Mouse (Mus musculus): Measurements from ENCODE around the gene Gm20388. TPM values are rescaled to one million over a fixed set of nuclear protein-coding genes. Genes with fewer than 3 reads are reported as not detected.
A peak's percentile ranks its signal among the peaks of the same experiment; 100 is the strongest.
"Not testable (repeated sequence)": the region's sequence is repeated elsewhere in the genome, so short reads cannot be mapped to it uniquely, and the experiment has no call there.

Gm20388 gene
- polyA plus RNA-seq, 1 experiment from 2014 or later = not detected

DNA sequence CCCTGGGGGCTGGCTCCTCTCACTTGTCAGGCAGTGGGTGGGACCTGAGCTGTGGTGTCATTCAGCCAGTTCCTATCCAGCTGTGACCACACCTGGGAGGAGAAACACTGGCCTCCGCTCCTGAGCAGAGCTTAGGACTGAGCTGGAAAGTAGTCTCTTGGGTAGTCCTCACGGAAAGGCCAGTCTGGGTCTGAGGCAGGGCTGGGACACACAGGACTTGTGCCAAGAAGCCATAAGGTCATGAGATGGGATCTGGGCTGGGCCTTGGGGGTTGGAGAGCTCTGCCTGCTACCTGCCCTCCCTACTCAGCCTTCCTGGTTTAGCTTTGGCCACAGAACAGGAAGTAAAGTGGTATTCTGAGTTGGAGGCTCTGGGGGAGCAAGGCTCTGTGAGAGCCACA lies 2716.3 kb downstream of the Gm20388 start:
- no peak; the same call in 1 of the 2 replicates for ATAC-seq (ENCODE audit: low read depth)
- no peak overlapping the region for H3K4me3 ChIP-seq (replicated peaks)
- no peak for DNase-seq
- H3K4me1 ChIP-seq (replicated peaks) = peaks cover 11% of the 10 kb centered on the region; the same call in 1 of the 2 replicates
- H3K36me3 ChIP-seq = peaks cover 26% of the 10 kb centered on the region
- peaks cover 8% of the 10 kb centered on the region; the same call in 1 of the 2 replicates for H3K27me3 ChIP-seq
- WGBS (ENCODE audit: insufficient replicate concordance) = 81% methylated on average over 2 of the region's 2 CpGs
- H3K9ac ChIP-seq = no peak overlapping the region
- H3K27ac ChIP-seq = 0 out of 2 replicates have a peak overlapping the region, but pooled peaks have one; percentile 4
- no peak overlapping the region for H3K4me2 ChIP-seq
- H3K9me3 ChIP-seq (replicated peaks) = no peaks in the 10 kb centered on the region

DNA sequence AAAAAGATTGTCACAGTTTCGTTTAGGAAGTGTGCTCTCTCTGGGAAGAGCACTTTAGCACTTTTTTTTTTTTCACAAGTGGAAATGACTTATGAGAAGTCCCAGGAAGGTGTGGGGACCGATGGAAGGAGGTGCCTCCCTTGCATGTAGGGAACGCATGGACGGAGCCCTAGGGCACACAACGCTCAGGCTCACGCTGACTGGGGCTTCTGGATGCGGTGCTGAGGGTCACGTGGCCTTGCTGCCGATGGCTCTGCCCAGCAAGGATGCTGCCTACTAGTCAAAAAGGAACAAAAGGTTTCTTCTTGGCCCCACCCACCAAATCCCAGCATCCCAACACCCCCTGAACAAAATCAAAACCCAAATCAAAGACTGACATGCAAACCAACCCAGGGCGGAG lies 2718.7 kb downstream of the Gm20388 start:
- Histone ChIP-seq H3K9ac (no peak overlapping the region), H3K36me3 (peaks cover 49% of the 10 kb centered on the region), H3K27ac (no peak overlapping the region), H3K9me3 (replicated peaks) (no peaks in the 10 kb centered on the region), H3K27me3 (0 out of 2 replicates have a peak, but pooled peaks cover 2% of the 10 kb centered on the region), H3K4me1 (replicated peaks) (peaks cover 11% of the 10 kb centered on the region; the same call in 1 of the 2 replicates), H3K4me3 (replicated peaks) (no peak overlapping the region), H3K4me2 (no peak overlapping the region)
- 78% methylated on average over 10 of the region's 10 CpGs for WGBS (ENCODE audit: insufficient replicate concordance)
- ATAC-seq (ENCODE audit: low read depth) (no peak), DNase-seq (no peak)

- H3K27me3 ChIP-seq = 0 out of 2 replicates have a peak, but pooled peaks cover 2% of the 10 kb centered on the region
- 77% methylated on average over 22 of the region's 22 CpGs for WGBS (ENCODE audit: insufficient replicate concordance)
- no peak overlapping the region for H3K9ac ChIP-seq
These were observed 2720.1 kb downstream of the Gm20388 start for GRCm38 (mm10) chr8:122630696-122631095.

DNA sequence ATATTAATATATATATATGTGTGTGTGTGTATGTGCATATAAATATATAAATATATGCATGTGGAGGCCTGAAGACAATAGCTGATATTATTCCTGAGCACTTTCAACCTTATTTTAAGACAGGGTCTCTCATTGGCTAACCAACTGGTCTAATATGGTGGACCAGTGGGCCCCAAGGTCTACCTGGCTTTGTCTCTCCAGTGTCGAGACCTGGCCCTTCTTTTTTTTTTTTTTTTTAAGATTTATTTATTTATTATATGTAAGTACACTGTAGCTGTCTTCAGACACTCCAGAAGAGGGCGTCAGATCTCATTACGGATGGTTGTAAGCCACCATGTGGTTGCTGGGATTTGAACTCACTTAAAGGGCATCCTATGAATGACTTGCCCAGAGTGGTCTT lies 2721.5 kb downstream of the Gm20388 start:
- peaks cover 29% of the 10 kb centered on the region for H3K4me1 ChIP-seq (replicated peaks)
- H3K36me3 ChIP-seq = peaks cover 72% of the 10 kb centered on the region
- not testable (repeated sequence) for H3K27ac ChIP-seq; H3K9ac ChIP-seq; H3K4me2 ChIP-seq; ATAC-seq (ENCODE audit: low read depth); DNase-seq; H3K4me3 ChIP-seq (replicated peaks); H3K9me3 ChIP-seq (replicated peaks); H3K27me3 ChIP-seq
- 64% methylated on average over 3 of the region's 3 CpGs for WGBS (ENCODE audit: insufficient replicate concordance)

More at GRCm38 (mm10) chr8:122630696-122631095, 2720.1 kb downstream of the Gm20388 start:
- ATAC-seq (ENCODE audit: low read depth) (no peak), DNase-seq (no peak)
- Histone ChIP-seq H3K36me3 (peaks cover 62% of the 10 kb centered on the region), H3K4me2 (no peak overlapping the region), H3K27ac (no peak overlapping the region), H3K4me1 (replicated peaks) (peaks cover 20% of the 10 kb centered on the region), H3K4me3 (replicated peaks) (no peak overlapping the region), H3K9me3 (replicated peaks) (no peaks in the 10 kb centered on the region)

DNA sequence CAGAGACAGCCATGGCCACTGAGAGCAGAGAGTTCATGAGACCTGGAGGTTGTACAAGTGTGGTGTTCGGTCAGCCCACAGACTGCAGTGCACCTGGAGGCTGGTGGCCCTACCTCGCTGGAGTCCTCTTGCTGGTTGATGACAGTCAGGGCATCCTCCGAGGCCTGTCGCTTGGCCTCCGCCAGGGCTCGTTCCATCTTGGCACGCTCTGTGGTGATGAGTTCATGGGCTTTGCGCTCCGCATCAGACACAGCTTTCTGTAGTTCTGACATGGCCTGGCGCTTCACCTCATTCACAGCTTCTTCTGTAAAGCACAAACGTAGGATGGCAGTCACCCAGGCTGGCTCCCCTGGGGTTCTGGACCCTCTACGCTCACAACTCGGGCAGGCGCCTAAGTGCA lies 2722.6 kb downstream of the Gm20388 start:
- H3K36me3 ChIP-seq = peaks cover 80% of the 10 kb centered on the region
- 90% methylated on average over 14 of the region's 14 CpGs for WGBS (ENCODE audit: insufficient replicate concordance)

DNA sequence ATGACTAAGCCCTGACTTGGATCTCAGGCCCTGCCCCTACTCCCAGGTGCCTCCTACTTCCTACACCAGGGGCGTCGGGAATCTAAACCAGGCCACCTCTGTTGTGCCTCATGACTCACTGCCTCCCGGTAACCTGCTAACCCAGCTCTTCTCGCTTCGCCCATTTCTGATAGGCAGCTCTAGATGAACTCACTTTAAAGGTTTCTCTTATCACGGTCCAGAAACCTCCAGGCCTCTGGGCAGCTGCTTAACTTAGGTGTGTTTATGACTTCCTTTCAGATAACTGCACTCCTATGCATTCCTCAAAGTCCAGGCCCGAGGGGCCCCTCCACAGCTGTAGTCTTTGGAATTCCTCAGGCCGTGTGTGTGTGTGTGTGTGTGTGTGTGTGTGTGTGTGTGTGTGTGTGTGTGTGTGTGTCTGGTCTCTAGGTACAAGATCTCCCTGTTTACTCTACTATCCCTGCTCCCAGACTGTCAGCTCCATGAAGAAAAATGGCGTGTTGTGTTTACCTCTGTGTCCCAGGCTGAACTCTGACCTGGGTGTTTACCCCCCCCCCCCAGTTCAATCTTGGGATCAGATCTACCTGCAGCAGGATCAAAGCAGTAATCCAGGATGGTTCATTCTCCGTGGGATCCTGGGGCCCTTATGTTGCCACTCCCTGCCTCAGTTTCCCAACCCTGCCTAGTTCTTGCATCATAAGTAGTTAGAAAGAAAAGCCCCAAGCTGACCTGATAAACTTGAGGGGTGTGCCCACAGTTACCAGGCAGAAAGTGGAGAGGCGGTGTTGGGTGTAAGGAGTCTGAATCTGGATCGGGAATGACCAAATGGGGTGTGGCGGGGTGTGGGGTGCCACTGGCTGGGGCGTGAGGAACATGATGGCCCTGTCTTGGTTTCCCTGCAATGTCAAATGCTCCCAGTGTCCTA lies 2725.5 kb downstream of the Gm20388 start:
- peaks cover 84% of the 10 kb centered on the region for H3K36me3 ChIP-seq
- ATAC-seq (ENCODE audit: low read depth) (peak; percentile 88), DNase-seq (peak; percentile 60)
- H3K27ac ChIP-seq = peak overlapping the region; percentile 83
- peak overlapping the region; percentile 3; the same call in 1 of the 2 replicates for H3K4me3 ChIP-seq (replicated peaks)
- peaks cover 51% of the 10 kb centered on the region for H3K4me1 ChIP-seq (replicated peaks)
- no peaks in the 10 kb centered on the region for H3K9me3 ChIP-seq (replicated peaks)
- WGBS (ENCODE audit: insufficient replicate concordance) = 39% methylated on average over 14 of the region's 14 CpGs
- H3K27me3 ChIP-seq = no peaks in the 10 kb centered on the region
- peak overlapping the region; percentile 49 for H3K4me2 ChIP-seq
- H3K9ac ChIP-seq = peak overlapping the region; percentile 49

More for the DNA sequence above, 2722.6 kb downstream of the Gm20388 start:
- no peak for DNase-seq
- peaks cover 33% of the 10 kb centered on the region for H3K4me1 ChIP-seq (replicated peaks)
- no peak overlapping the region for H3K4me3 ChIP-seq (replicated peaks)
- H3K27ac ChIP-seq = no peak overlapping the region
- no peak for ATAC-seq (ENCODE audit: low read depth)
- H3K9ac ChIP-seq = no peak overlapping the region
- 0 out of 2 replicates have a peak, but pooled peaks cover 2% of the 10 kb centered on the region for H3K27me3 ChIP-seq
- no peaks in the 10 kb centered on the region for H3K9me3 ChIP-seq (replicated peaks)
- H3K4me2 ChIP-seq = no peak overlapping the region

DNA sequence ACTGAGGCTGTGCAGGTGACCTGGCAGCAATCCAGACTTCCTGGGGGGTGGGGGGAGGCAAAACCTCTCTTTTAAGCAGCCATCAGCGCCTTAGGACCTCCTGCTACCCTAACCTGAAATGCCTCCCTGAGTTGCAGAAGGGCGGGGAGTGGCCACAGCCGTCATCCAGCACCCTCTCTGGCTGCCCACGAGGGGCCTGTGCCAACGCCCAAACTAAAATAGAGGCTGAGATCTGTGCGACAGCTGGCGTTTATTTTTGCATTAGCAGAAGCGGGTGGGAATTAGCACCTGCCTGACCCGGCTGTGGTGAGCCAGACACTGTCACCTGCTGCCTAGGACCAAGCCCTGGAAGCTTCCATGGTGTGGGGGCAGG lies 2726.1 kb downstream of the Gm20388 start:
- ATAC-seq (ENCODE audit: low read depth) (no peak), DNase-seq (no peak)
- Histone ChIP-seq H3K4me3 (replicated peaks) (no peak overlapping the region), H3K4me1 (replicated peaks) (peaks cover 51% of the 10 kb centered on the region), H3K27ac (peak overlapping the region; percentile 83), H3K27me3 (no peaks in the 10 kb centered on the region), H3K9ac (peak overlapping the region; percentile 49; the same call in 1 of the 2 replicates), H3K9me3 (replicated peaks) (no peaks in the 10 kb centered on the region), H3K4me2 (peak overlapping the region; percentile 49), H3K36me3 (peaks cover 89% of the 10 kb centered on the region)
- WGBS (ENCODE audit: insufficient replicate concordance) = 58% methylated on average over 9 of the region's 9 CpGs

DNA sequence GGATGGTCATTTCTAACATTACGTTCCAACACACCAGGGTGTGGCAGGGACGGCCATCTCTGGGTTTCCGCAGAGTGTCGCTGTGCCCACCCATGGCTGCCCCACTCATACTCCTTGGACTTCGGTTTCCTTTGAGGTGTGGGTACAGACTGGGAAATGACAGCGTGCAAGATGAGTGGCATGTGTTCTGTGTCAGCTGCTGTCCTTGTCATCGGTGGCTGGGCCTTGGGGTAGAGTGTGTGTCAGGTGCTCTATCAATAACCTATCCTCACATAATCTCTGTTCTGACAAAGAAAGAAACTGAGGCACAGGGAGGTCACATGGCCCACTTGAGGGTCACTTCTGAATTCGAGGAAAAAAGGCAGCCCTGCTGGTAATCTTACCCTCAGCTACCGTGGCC lies 2726.6 kb downstream of the Gm20388 start:
- H3K36me3 ChIP-seq = peaks cover 90% of the 10 kb centered on the region
- H3K4me1 ChIP-seq (replicated peaks) = peaks cover 51% of the 10 kb centered on the region
- no peak overlapping the region for H3K4me3 ChIP-seq (replicated peaks)
- DNase-seq (no peak), ATAC-seq (ENCODE audit: low read depth) (no peak)
- H3K9ac ChIP-seq = peak overlapping the region; percentile 49; the same call in 1 of the 2 replicates
- H3K27ac ChIP-seq = peak overlapping the region; percentile 83
- 87% methylated on average over 9 of the region's 9 CpGs for WGBS (ENCODE audit: insufficient replicate concordance)
- no peaks in the 10 kb centered on the region for H3K27me3 ChIP-seq
- H3K9me3 ChIP-seq (replicated peaks) = no peaks in the 10 kb centered on the region
- peak overlapping the region; percentile 49; the same call in 1 of the 2 replicates for H3K4me2 ChIP-seq

DNA sequence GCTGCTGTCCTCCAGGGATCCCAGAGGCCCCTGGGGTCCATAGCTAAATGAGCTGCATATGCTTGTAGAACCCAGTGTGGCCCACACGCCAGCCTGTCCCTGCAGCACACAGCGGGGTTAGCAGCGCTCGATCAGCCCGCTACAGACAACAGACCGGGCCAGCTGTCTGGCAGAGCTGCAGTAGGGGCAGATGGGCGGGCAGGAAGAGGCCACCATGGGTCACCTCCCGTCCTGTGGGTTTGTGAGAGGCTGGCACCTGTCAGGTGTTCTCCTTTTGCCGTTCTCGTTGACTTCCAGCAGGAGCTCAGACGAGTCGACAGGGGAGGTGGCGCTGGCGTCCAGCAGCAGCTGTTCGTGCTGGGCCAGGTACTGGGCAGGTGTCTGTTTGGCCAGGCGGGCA lies 2728.0 kb downstream of the Gm20388 start:
- ATAC-seq (ENCODE audit: low read depth) (no peak), DNase-seq (no peak)
- Histone ChIP-seq H3K4me2 (no peak overlapping the region), H3K9me3 (replicated peaks) (no peaks in the 10 kb centered on the region), H3K27me3 (no peaks in the 10 kb centered on the region), H3K27ac (no peak overlapping the region), H3K9ac (no peak overlapping the region), H3K36me3 (peaks cover 88% of the 10 kb centered on the region), H3K4me3 (replicated peaks) (no peak overlapping the region), H3K4me1 (replicated peaks) (peaks cover 51% of the 10 kb centered on the region)
- 91% methylated on average over 16 of the region's 16 CpGs for WGBS (ENCODE audit: insufficient replicate concordance)

DNA sequence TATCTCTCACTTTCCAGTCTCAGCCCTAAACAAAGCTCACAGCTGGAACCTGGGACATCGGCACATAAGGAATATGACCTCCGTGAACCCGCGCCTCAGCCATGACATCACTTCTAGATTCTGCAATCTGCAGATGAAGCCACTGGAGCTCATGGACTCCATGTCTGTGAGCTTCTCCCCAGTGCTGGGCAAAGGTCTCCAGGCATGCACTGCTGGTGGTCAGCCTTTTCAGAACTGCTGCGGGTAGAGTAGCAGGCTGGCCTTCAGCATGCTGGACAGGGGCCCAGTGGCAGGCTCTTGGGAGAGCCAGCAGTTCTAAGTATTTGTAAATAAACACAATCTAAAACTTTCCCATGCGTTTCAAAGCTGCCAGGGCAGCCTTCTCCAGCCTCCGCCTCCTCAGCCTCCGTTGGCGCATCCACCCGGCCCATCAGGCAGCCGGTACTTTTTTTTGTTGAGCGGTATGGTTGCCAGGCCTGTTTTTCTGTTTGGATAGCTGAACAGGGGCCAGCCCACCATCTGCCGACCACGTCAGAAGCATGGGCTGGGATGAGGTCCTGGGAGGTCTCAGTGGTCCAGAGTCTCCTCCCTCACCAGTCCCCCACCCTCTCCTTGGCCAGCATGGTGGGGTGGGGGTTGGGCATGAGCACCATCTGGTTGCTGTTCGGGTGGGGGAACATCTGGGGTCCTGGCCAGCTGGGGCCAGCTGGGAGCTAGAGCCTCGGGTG lies 2729.0 kb downstream of the Gm20388 start:
- no peak overlapping the region; the same call in 1 of the 2 replicates for H3K27ac ChIP-seq

DNA sequence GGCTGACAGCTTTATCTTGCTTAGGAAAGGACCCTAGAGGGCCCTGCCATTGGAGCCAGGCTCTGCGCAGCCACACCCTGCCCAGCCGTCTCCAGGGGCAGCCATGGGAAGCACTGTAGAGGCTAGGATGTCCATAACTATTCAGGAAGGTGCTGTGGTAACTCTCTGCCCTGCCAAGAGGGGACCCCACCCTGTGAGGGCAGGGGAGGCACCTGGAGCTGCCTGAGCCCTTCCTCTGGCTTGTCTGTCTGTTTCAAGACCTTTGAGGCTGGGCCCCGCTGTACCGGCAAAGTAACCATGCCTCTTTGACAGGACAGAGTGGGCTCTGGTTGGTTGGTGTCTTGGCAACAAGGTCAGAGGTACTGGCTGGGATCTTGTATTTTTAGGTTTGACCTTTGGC lies 2730.2 kb downstream of the Gm20388 start:
- Histone ChIP-seq H3K4me1 (replicated peaks) (peaks cover 40% of the 10 kb centered on the region), H3K36me3 (peaks cover 71% of the 10 kb centered on the region), H3K27ac (no peak overlapping the region), H3K4me3 (replicated peaks) (no peak overlapping the region), H3K9ac (no peak overlapping the region), H3K9me3 (replicated peaks) (no peaks in the 10 kb centered on the region), H3K4me2 (no peak overlapping the region), H3K27me3 (no peaks in the 10 kb centered on the region)
- 83% methylated on average over 4 of the region's 4 CpGs for WGBS (ENCODE audit: insufficient replicate concordance)
- ATAC-seq (ENCODE audit: low read depth) = no peak
- no peak for DNase-seq

More for the DNA sequence above, 2729.0 kb downstream of the Gm20388 start:
- peaks cover 51% of the 10 kb centered on the region for H3K4me1 ChIP-seq (replicated peaks)
- H3K27me3 ChIP-seq = no peaks in the 10 kb centered on the region
- ATAC-seq (ENCODE audit: low read depth) (no peak), DNase-seq (no peak)
- H3K4me3 ChIP-seq (replicated peaks) = no peak overlapping the region
- no peak overlapping the region for H3K4me2 ChIP-seq
- H3K9ac ChIP-seq = no peak overlapping the region
- no peaks in the 10 kb centered on the region for H3K9me3 ChIP-seq (replicated peaks)
- 76% methylated on average over 16 of the region's 16 CpGs for WGBS (ENCODE audit: insufficient replicate concordance)
- peaks cover 79% of the 10 kb centered on the region for H3K36me3 ChIP-seq

Measured in liver, embryonic 13.5 days (tissue).